Mouse (Mus musculus): Measurements from ENCODE around the gene Lrmda.

The Lrmda gene

GRCm38 (mm10) chr14:22167285-22167684, 147.8 kb downstream of the Lrmda start:
- no peak for DNase-seq

- no peak for DNase-seq
Observed at GRCm38 (mm10) chr14:22168077-22168794, 148.7 kb downstream of the Lrmda start.

- DNase-seq = no peak
Observed at GRCm38 (mm10) chr14:22168795-22169568, 149.5 kb downstream of the Lrmda start.

GRCm38 (mm10) chr14:22174757-22175156, 155.2 kb downstream of the Lrmda start:
- DNase-seq = no peak

- DNase-seq = no peak
Observed at GRCm38 (mm10) chr14:22179761-22180160, 160.2 kb downstream of the Lrmda start.

- DNase-seq = no peak
Observed at GRCm38 (mm10) chr14:22181508-22181907, 162.0 kb downstream of the Lrmda start.

- no peak for DNase-seq
Observed at GRCm38 (mm10) chr14:22183195-22183594, 163.7 kb downstream of the Lrmda start.

GRCm38 (mm10) chr14:22185452-22185851, 165.9 kb downstream of the Lrmda start:
- no peak for DNase-seq

- DNase-seq = no peak
Observed at GRCm38 (mm10) chr14:22190111-22190510, 170.6 kb downstream of the Lrmda start.

GRCm38 (mm10) chr14:22192185-22192584, 172.7 kb downstream of the Lrmda start:
- DNase-seq = no peak

GRCm38 (mm10) chr14:22198021-22198420, 178.5 kb downstream of the Lrmda start:
- DNase-seq = no peak

- no peak for DNase-seq
Observed at GRCm38 (mm10) chr14:22198641-22199425, 179.3 kb downstream of the Lrmda start.

GRCm38 (mm10) chr14:22201667-22202066, 182.2 kb downstream of the Lrmda start:
- no peak for DNase-seq

GRCm38 (mm10) chr14:22210601-22211000, 191.1 kb downstream of the Lrmda start:
- DNase-seq = no peak

GRCm38 (mm10) chr14:22218183-22218582, 198.7 kb downstream of the Lrmda start:
- DNase-seq = no peak

GRCm38 (mm10) chr14:22222038-22222437, 202.5 kb downstream of the Lrmda start:
- no peak for DNase-seq

GRCm38 (mm10) chr14:22222574-22222973, 203.1 kb downstream of the Lrmda start:
- no peak for DNase-seq

- DNase-seq = no peak
Observed at GRCm38 (mm10) chr14:22226205-22226604, 206.7 kb downstream of the Lrmda start.

GRCm38 (mm10) chr14:22228253-22228968, 208.9 kb downstream of the Lrmda start:
- DNase-seq = no peak

GRCm38 (mm10) chr14:22240315-22240714, 220.8 kb downstream of the Lrmda start:
- DNase-seq = no peak

GRCm38 (mm10) chr14:22255458-22255857, 235.9 kb downstream of the Lrmda start:
- DNase-seq = no peak

GRCm38 (mm10) chr14:22256274-22256673, 236.8 kb downstream of the Lrmda start:
- DNase-seq = no peak
